Mouse (Mus musculus) erythroblast, embryonic 14.5 days (primary cell): ENCODE measurements around the gene Card10. TPM values are rescaled to one million over a fixed set of nuclear protein-coding genes. Genes with fewer than 3 reads are reported as not detected.

Source experiments
- H3K27me3 ChIP-seq: 2 replicates; pipeline ENCODE4 v1.6.1; 2012; ENCODE audit warnings: inconsistent platforms; ENCODE audit not compliant: control insufficient read depth
- H3K36me3 ChIP-seq: 2 replicates; pipeline ENCODE4 v1.6.1; 2012; ENCODE audit warnings: mild to moderate bottlenecking, inconsistent platforms; ENCODE audit not compliant: control insufficient read depth
- H3K4me1 ChIP-seq: 2 replicates; pipeline ENCODE4 v1.6.1; 2012; ENCODE audit warnings: inconsistent platforms; ENCODE audit not compliant: control insufficient read depth
- H3K4me3 ChIP-seq: replicated peaks from 2 replicates; pipeline ENCODE3; 2012; ENCODE audit warnings: moderate library complexity, mild to moderate bottlenecking, inconsistent platforms
- H3K9me3 ChIP-seq: 2 replicates; pipeline ENCODE4 v1.6.1; 2012; ENCODE audit warnings: low read length, inconsistent platforms, mixed read lengths; ENCODE audit not compliant: control insufficient read depth
- GATA1 ChIP-seq: IDR thresholded peaks from 2 replicates; pipeline ENCODE4 v1.6.1; 2012; ENCODE audit warnings: low read length, inconsistent platforms, mixed read lengths
- TAL1 ChIP-seq: IDR thresholded peaks from 3 replicates; pipeline ENCODE4 v1.6.1; 2012; ENCODE audit warnings: low read length, inconsistent platforms, mixed read lengths
- polyA plus RNA-seq: library from polyadenylated mRNA; stranded (reverse); fragments of >175 nt; gene quantifications from 2 replicates; pipeline ENCODE4 v1.2.3, GENCODE M21; 2012

Card10 gene
- polyA plus RNA-seq, 1 experiment = 0.02 TPM

- no peaks in the 10 kb centered on the region for H3K4me1 ChIP-seq
- H3K36me3 ChIP-seq = peaks cover 3% of the 10 kb centered on the region; the same call in 1 of the 2 replicates
- H3K9me3 ChIP-seq = no peaks in the 10 kb centered on the region
- no peak overlapping the region for H3K4me3 ChIP-seq
- TF ChIP-seq GATA1 (no peak), TAL1 (no peak)
- peaks cover 11% of the 10 kb centered on the region for H3K27me3 ChIP-seq
Observed at GRCm38 (mm10) chr15:78796196-78797059, 6.4 kb downstream of the Card10 start.

GRCm38 (mm10) chr15:78790990-78791389, 11.9 kb downstream of the Card10 start:
- Histone ChIP-seq H3K4me3 (no peak overlapping the region), H3K4me1 (no peaks in the 10 kb centered on the region), H3K27me3 (no peaks in the 10 kb centered on the region), H3K36me3 (peaks cover 3% of the 10 kb centered on the region; the same call in 1 of the 2 replicates), H3K9me3 (no peaks in the 10 kb centered on the region)
- TF ChIP-seq GATA1 (no peak), TAL1 (no peak)

GRCm38 (mm10) chr15:78790451-78790850, 12.4 kb downstream of the Card10 start:
- Histone ChIP-seq H3K27me3 (no peaks in the 10 kb centered on the region), H3K9me3 (no peaks in the 10 kb centered on the region), H3K4me1 (no peaks in the 10 kb centered on the region), H3K36me3 (peaks cover 3% of the 10 kb centered on the region; the same call in 1 of the 2 replicates), H3K4me3 (no peak overlapping the region)
- TF ChIP-seq GATA1 (no peak), TAL1 (no peak)

GRCm38 (mm10) chr15:78789721-78790323, 13.0 kb downstream of the Card10 start:
- Histone ChIP-seq H3K9me3 (no peaks in the 10 kb centered on the region), H3K27me3 (no peaks in the 10 kb centered on the region), H3K4me1 (no peaks in the 10 kb centered on the region), H3K36me3 (peaks cover 3% of the 10 kb centered on the region; the same call in 1 of the 2 replicates), H3K4me3 (no peak overlapping the region)
- no peak for TF ChIP-seq GATA1
- TF ChIP-seq TAL1 = no peak

GRCm38 (mm10) chr15:78788042-78788441, 14.8 kb downstream of the Card10 start:
- TF ChIP-seq GATA1 (no peak), TAL1 (no peak)
- H3K36me3 ChIP-seq = no peaks in the 10 kb centered on the region; the same call in 1 of the 2 replicates
- H3K27me3 ChIP-seq = no peaks in the 10 kb centered on the region
- no peaks in the 10 kb centered on the region for H3K4me1 ChIP-seq
- H3K4me3 ChIP-seq = no peak overlapping the region
- H3K9me3 ChIP-seq = no peaks in the 10 kb centered on the region

GRCm38 (mm10) chr15:78787287-78787856, 15.5 kb downstream of the Card10 start:
- H3K4me1 ChIP-seq = no peaks in the 10 kb centered on the region
- H3K27me3 ChIP-seq = no peaks in the 10 kb centered on the region
- no peak overlapping the region for H3K4me3 ChIP-seq
- no peak for TF ChIP-seq GATA1
- no peak for TF ChIP-seq TAL1
- no peaks in the 10 kb centered on the region for H3K9me3 ChIP-seq
- no peaks in the 10 kb centered on the region; the same call in 1 of the 2 replicates for H3K36me3 ChIP-seq

GRCm38 (mm10) chr15:78786411-78786818, 16.4 kb downstream of the Card10 start:
- H3K36me3 ChIP-seq = no peaks in the 10 kb centered on the region; the same call in 1 of the 2 replicates
- TF ChIP-seq GATA1 (no peak), TAL1 (no peak)
- H3K4me3 ChIP-seq = no peak overlapping the region
- H3K27me3 ChIP-seq = no peaks in the 10 kb centered on the region
- no peaks in the 10 kb centered on the region for H3K9me3 ChIP-seq
- H3K4me1 ChIP-seq = no peaks in the 10 kb centered on the region

GRCm38 (mm10) chr15:78785961-78786360, 16.9 kb downstream of the Card10 start:
- TF ChIP-seq GATA1 (no peak), TAL1 (no peak)
- Histone ChIP-seq H3K4me1 (no peaks in the 10 kb centered on the region), H3K36me3 (no peaks in the 10 kb centered on the region; the same call in 1 of the 2 replicates), H3K4me3 (no peak overlapping the region), H3K27me3 (no peaks in the 10 kb centered on the region), H3K9me3 (no peaks in the 10 kb centered on the region)

GRCm38 (mm10) chr15:78785258-78785657, 17.6 kb downstream of the Card10 start:
- Histone ChIP-seq H3K4me1 (no peaks in the 10 kb centered on the region), H3K9me3 (no peaks in the 10 kb centered on the region), H3K4me3 (no peak overlapping the region), H3K36me3 (no peaks in the 10 kb centered on the region; the same call in 1 of the 2 replicates), H3K27me3 (no peaks in the 10 kb centered on the region)
- TF ChIP-seq TAL1 = no peak
